Mouse (Mus musculus): ENCODE results near the gene Jup. TPM values are rescaled to one million over a fixed set of nuclear protein-coding genes. Genes with fewer than 3 reads are reported as not detected.

Jup gene
- polyA plus RNA-seq, 1 experiment from 2014 or later: 81.0 TPM

DNA sequence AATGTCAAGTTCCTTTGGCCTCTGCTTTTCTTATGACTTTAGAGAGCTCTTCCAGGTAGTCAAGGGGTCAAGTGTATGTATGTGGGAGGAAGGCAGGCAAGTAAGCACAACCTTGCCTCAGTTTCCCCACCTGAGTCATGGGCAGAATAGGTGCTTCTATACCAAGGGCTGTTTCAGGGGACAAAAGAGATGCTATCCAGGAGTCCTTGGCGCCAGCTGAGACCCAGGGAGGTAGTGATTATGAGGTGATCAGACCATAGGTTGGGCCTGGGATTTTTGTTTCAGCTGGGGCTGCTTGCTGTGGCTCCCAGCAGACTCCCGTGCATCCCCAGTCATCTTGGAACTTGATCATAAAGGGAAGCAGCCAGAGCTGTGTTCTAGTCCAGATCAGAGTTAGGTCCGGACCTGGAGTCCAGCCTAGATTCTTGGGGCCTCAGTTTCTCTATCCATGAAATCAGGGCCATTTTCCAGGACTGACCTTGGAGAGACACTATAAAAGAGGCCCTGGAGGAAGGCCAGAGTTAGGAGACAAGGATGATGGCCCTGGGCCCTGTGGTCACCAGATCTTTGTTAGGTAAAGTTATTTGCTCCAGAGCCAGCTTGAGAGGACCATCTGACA, 7.0 kb upstream of the Jup start:
- ATAC-seq (ENCODE audit: low FRiP score, low read depth): no peak
- Histone ChIP-seq H3K4me1 (0 out of 2 replicates have a peak, but pooled peaks cover 6% of the 10 kb centered on the region), H3K27me3 (replicated peaks) (no peaks in the 10 kb centered on the region), H3K36me3 (no peaks in the 10 kb centered on the region), H3K27ac (no peak overlapping the region), H3K4me2 (replicated peaks) (no peak overlapping the region), H3K9me3 (no peaks in the 10 kb centered on the region), H3K4me3 (no peak overlapping the region), H3K9ac (no peak overlapping the region)
- WGBS: 90% methylated on average over 3 of the region's 3 CpGs

DNA sequence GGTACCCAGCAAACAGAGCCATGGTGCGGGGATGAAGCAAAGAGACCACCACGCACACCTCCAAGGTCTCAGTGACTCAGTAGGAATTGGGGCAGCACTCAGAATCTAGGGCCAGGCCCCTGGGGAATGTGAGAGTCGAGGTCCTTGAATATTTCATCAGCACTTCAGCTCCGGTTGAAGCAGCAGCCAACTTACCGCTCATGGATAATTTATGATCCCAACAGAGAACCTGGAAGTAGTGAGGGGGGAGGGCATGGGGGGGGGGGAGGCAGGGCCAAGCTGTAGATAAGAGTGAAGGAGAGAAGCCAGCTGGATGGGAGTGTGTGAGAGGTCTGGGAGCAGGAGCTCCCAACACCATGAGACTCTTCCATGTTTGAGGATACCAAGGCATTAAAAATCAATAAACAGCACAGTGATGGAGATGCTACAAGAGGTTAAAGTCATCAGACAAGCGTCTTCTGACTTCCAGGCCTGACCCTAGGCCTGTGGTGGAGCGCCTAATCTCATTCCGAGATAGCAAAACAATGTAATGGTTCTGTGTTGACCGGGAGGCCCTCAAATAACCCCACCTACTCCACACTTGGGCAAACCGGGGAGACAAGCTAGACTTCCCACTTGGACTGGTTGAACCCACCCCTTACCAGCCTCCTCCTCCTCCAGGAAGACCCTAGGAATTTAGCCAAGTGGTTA, 6.0 kb upstream of the Jup start:
- Histone ChIP-seq H3K4me1 (0 out of 2 replicates have a peak, but pooled peaks cover 6% of the 10 kb centered on the region), H3K27me3 (replicated peaks) (no peaks in the 10 kb centered on the region), H3K27ac (no peak overlapping the region), H3K9me3 (no peaks in the 10 kb centered on the region), H3K9ac (no peak overlapping the region), H3K4me3 (no peak overlapping the region), H3K36me3 (no peaks in the 10 kb centered on the region), H3K4me2 (replicated peaks) (no peak overlapping the region)
- WGBS: 74% methylated on average over 10 of the region's 10 CpGs
- no peak for ATAC-seq (ENCODE audit: low FRiP score, low read depth)

DNA sequence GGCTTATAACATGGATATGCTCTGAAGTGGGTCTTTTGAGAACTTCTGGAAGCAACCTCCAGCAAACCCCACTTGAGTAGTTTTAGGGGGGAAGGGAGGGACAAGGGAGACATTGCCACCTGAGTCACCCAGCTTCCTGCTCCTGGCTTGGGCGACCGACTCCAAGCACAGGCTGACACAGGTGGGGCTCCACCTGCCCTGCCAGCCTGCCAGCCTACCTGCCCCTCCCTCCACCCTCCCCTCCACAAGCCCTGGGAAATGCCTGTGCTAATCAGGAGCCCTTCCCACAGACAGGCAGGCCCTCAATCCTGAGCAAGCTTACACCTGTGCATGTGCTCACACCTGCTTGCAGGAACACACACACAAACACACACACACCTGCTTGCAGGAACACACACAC, 5.1 kb upstream of the Jup start:
- Histone ChIP-seq H3K27ac (no peak overlapping the region), H3K4me1 (0 out of 2 replicates have a peak, but pooled peaks cover 6% of the 10 kb centered on the region)
- ATAC-seq (ENCODE audit: low FRiP score, low read depth): no peak

DNA sequence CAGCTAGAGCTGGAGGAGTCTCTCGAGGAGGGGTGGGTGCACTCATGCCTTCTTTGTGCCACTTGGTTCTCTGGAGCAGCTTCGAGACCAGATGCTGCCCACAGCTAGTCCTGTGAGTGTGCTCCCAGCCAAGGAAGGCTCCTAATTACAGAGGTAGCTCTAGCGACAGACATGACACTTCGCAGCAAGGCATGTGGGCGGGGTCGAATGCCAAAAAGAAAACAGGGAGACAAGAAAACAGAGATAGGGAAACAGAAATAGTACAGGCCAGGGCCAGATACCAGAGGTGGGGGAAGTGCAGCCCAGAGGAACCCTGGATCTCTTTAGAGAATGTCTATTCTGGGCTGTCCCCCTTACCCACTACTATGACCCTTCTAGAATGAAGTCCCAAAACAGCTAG, 4.7 kb upstream of the Jup start:
- H3K4me2 ChIP-seq (replicated peaks): no peak overlapping the region
- H3K27ac ChIP-seq: no peak overlapping the region
- H3K27me3 ChIP-seq (replicated peaks): no peaks in the 10 kb centered on the region
- no peaks in the 10 kb centered on the region for H3K9me3 ChIP-seq
- no peak overlapping the region for H3K4me3 ChIP-seq
- H3K9ac ChIP-seq: no peak overlapping the region
- no peaks in the 10 kb centered on the region for H3K36me3 ChIP-seq
- 47% methylated on average over 6 of the region's 6 CpGs for WGBS
- peaks cover 6% of the 10 kb centered on the region; the same call in 1 of the 2 replicates for H3K4me1 ChIP-seq
- no peak for ATAC-seq (ENCODE audit: low FRiP score, low read depth)

More for the DNA sequence above, 5.1 kb upstream of the Jup start:
- no peak overlapping the region for H3K4me2 ChIP-seq (replicated peaks)
- no peaks in the 10 kb centered on the region for H3K27me3 ChIP-seq (replicated peaks)
- H3K9ac ChIP-seq: no peak overlapping the region
- no peaks in the 10 kb centered on the region for H3K36me3 ChIP-seq
- no peak overlapping the region for H3K4me3 ChIP-seq
- no peaks in the 10 kb centered on the region for H3K9me3 ChIP-seq
- 65% methylated on average over 2 of the region's 2 CpGs for WGBS

DNA sequence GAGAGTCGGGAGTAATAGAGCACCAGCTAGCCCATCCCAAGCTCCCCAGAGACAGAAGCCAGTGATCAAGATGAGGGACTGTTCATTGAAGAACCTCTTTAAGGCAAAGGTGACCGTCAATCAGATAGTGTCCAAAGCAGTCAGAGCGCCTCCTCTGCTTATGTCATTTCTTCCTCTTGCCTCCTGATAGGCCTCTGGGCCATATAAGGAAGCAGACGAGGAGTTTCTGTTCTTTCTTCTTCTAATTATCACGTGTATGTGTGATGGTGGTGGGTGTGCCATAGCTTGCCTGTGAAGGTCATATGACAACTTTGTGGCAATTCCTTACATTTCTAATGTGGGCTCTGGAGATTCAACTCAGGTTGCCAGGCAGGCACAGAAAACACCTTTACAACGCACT, 3.3 kb upstream of the Jup start:
- Histone ChIP-seq H3K4me1 (peaks cover 20% of the 10 kb centered on the region), H3K27me3 (replicated peaks) (peaks cover 13% of the 10 kb centered on the region), H3K4me3 (no peak overlapping the region), H3K4me2 (replicated peaks) (no peak overlapping the region), H3K36me3 (no peaks in the 10 kb centered on the region), H3K27ac (no peak overlapping the region), H3K9ac (no peak overlapping the region), H3K9me3 (no peaks in the 10 kb centered on the region)
- ATAC-seq (ENCODE audit: low FRiP score, low read depth): no peak
- 83% methylated on average over 6 of the region's 6 CpGs for WGBS

DNA sequence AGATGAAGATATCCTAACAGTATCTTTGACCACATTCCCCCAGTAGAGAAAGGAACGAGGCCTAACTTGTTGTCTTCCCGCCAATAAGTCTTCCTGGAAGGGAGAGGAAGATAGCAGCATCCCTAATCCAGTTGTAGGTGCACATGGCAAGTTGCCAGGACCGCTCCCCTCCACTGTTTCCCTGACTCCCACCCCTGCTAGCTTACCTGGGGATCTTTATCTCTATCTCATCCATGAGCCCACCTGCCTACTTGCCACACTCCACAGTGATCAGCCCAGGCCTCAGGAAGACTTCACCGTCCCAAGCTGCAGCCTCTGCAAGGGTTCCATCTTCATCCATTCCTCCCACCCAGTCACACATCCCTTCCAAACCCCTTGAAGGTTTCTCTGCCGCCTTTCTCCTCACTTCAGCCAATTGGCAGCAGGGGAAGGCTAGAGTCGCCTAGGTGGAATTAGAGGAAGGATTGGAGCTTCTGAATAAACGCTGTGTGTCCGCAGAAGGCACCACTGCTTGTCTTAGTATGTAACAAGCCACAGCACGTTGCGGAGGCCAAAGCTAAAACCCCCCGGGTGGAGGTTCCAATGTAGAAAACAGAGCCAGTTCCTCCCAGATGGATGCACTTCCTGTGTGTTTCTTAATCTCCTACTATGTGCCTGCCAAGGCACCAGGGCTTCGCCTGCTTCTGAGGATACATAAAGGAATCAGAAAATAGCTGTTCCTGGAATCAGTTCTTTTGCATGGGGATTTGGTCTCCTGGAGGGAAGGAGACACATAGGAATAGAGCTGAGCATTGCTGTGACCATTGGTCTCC, 2.4 kb upstream of the Jup start:
- ATAC-seq (ENCODE audit: low FRiP score, low read depth): no peak
- 83% methylated on average over 12 of the region's 12 CpGs for WGBS
- H3K9me3 ChIP-seq: no peaks in the 10 kb centered on the region
- H3K4me1 ChIP-seq: peaks cover 27% of the 10 kb centered on the region
- no peak overlapping the region for H3K4me3 ChIP-seq
- no peaks in the 10 kb centered on the region for H3K36me3 ChIP-seq
- no peak overlapping the region for H3K9ac ChIP-seq
- H3K4me2 ChIP-seq (replicated peaks): no peak overlapping the region
- no peak overlapping the region for H3K27ac ChIP-seq
- peaks cover 22% of the 10 kb centered on the region for H3K27me3 ChIP-seq (replicated peaks)

DNA sequence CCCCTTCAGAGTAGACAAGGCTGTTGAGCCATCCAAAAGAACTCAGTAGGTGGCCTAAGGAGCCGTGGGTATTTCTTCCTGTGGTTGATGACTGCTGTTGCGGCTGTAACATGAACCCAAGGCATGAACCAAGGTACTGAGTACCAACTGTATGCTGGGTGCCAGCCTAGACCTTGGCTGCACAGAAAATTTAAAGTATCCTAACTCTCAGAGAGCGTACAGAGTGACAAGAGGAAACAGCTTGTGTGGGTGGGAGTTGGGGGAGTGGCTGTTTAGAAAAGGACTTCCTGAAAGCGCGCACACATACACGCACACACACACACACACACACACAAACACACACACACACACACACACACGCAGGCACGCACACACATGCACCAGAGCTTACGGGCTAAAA, 1.8 kb upstream of the Jup start:
- ATAC-seq (ENCODE audit: low FRiP score, low read depth): no peak
- Histone ChIP-seq H3K4me2 (replicated peaks) (no peak overlapping the region), H3K9ac (no peak overlapping the region), H3K36me3 (no peaks in the 10 kb centered on the region), H3K4me1 (peaks cover 27% of the 10 kb centered on the region), H3K27ac (no peak overlapping the region), H3K9me3 (no peaks in the 10 kb centered on the region), H3K4me3 (no peak overlapping the region), H3K27me3 (replicated peaks) (peaks cover 25% of the 10 kb centered on the region)
- 79% methylated on average over 9 of the region's 9 CpGs for WGBS

DNA sequence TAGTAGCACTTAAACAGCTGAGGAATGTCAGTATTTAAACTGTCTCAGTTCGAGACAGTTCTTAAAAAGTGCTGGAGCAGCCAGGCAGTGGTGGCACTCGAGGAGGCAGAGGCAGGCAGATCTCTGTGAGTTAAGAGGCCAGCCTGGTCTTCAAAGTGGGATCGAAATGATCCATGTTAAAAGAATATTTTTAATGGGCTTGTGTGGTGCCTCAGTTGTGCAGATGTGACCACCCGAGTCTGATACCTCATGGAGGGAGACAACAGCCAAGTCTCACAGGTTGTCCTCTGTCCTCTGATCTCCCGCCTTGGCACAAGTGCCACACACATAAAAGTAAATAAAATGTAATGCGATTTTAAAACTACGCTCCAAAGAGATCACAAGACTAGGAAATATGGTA, 954 bp upstream of the Jup start:
- H3K4me2 ChIP-seq (replicated peaks): no peak overlapping the region

DNA sequence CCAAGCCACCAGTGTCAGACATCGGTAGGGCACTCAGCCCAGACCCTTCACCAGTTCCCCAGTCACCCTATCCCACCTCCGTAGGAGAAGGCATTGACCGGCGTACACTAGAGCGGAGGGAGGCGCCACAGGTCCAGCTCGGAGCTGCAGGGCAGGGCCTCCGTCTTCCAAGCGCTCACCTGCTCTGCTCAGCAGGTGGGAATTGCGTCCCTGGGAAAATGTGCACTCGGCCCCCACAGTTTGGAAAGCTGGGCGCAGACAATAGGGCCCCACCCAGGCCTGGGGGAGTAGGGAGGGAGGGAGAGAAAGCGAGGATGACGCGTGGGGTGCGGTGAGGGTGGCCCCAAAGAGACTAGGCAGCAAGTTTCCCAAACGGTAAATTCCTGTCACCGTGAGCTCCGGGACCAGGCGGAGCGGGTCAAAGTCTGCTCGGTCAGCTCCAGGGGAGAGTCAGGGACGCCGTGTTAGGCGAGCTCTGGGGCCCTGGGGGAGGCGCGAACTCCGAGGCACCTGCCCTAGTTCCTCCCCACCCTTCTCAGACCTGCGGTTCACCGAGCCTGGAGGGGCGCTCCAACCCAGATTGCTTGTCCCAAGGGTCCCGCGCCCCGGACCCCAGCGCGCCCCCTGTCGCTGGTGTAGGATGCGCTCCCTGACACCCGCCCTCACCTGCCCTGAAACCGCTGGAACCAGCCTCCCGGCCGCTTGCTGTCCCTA, 520 bp downstream of the Jup start:
- no peak for ATAC-seq (ENCODE audit: low FRiP score, low read depth)

More for the DNA sequence above, 954 bp upstream of the Jup start:
- H3K27ac ChIP-seq: no peak overlapping the region
- H3K4me3 ChIP-seq: no peak overlapping the region
- H3K36me3 ChIP-seq: no peaks in the 10 kb centered on the region
- no peak overlapping the region for H3K9ac ChIP-seq
- H3K4me1 ChIP-seq: peaks cover 26% of the 10 kb centered on the region
- no peaks in the 10 kb centered on the region for H3K9me3 ChIP-seq
- H3K27me3 ChIP-seq (replicated peaks): peaks cover 25% of the 10 kb centered on the region
- ATAC-seq (ENCODE audit: low FRiP score, low read depth): no peak
- WGBS: 94% methylated on average over 7 of the region's 7 CpGs

DNA sequence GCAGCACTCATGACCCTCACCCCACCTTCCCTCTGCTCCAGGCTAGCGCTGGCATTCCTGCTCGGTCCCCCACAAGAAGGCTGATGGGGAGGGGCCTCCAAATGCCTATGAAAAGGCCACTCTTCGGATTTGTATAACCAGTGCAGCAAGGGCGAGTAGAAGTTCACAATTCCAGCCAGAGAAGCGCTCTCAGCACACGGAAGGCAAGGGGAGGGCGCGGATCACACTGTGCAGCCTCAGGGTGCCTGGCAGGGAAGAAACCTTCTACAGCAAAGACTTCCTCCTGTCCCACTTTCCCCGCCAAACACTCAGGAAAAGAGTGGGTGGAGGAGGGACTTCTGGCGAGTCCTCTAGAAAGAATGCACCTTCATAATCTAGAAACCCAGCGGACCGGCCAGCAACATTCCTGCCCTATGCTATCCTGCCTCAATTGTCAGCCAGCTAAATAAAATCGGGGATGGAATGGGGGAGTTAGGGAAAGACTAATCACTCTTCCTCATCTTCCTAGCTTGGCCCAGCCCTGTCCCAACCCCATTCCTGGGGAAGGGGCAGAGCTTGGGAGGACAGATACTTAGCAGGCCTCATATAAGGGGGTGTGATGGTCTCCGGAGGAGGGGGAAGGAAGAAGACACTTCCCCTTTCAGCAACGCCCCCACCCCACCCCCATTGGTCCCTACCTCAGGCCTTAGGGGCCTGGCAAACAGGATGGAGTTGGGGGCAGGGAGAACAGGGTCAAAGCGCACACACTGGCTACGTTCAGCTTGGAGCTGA, 1.5 kb downstream of the Jup start:
- no peak for ATAC-seq (ENCODE audit: low FRiP score, low read depth)
- H3K36me3 ChIP-seq: no peaks in the 10 kb centered on the region
- peaks cover 25% of the 10 kb centered on the region for H3K27me3 ChIP-seq (replicated peaks)
- peaks cover 27% of the 10 kb centered on the region for H3K4me1 ChIP-seq
- no peak overlapping the region for H3K27ac ChIP-seq
- H3K9me3 ChIP-seq: no peaks in the 10 kb centered on the region
- H3K4me2 ChIP-seq (replicated peaks): peak overlapping the region; percentile 67
- H3K9ac ChIP-seq: no peak overlapping the region
- H3K4me3 ChIP-seq: peak overlapping the region; percentile 60
- 37% methylated on average over 17 of the region's 17 CpGs for WGBS

More for the DNA sequence above, 520 bp downstream of the Jup start:
- WGBS: 3% methylated on average over 42 of the region's 42 CpGs
- Histone ChIP-seq H3K9ac (peak overlapping the region; percentile 78), H3K4me3 (peak overlapping the region; percentile 60), H3K9me3 (no peaks in the 10 kb centered on the region), H3K4me2 (replicated peaks) (peak overlapping the region; percentile 67), H3K36me3 (no peaks in the 10 kb centered on the region), H3K27me3 (replicated peaks) (peaks cover 25% of the 10 kb centered on the region), H3K27ac (no peak overlapping the region), H3K4me1 (peaks cover 24% of the 10 kb centered on the region)

DNA sequence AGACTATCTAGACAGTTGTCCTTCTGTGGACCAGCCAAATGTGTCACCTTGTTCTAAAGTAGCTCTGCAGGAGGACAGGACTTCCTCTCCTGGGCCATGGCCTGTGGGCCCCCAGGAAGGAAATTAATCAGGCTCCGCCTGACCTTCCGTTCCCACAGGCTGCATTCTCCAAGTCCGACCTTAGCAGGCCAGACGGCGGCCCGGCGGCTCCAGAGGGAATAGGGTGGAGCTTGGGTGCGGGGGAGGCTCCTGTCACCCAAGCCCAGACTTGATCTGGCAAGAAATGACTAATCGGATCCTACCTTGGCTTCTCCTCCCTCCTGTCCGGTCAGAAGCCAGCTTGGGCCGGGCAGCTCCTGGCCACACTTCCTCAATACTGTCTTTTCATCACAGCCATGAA, 2.4 kb downstream of the Jup start:
- H3K9me3 ChIP-seq: no peaks in the 10 kb centered on the region
- peaks cover 25% of the 10 kb centered on the region for H3K27me3 ChIP-seq (replicated peaks)
- no peak overlapping the region for H3K27ac ChIP-seq
- ATAC-seq (ENCODE audit: low FRiP score, low read depth): no peak
- H3K36me3 ChIP-seq: no peaks in the 10 kb centered on the region
- peak overlapping the region; percentile 60; the same call in 1 of the 2 replicates for H3K4me3 ChIP-seq
- H3K9ac ChIP-seq: no peak overlapping the region
- 40% methylated on average over 11 of the region's 11 CpGs for WGBS
- H3K4me2 ChIP-seq (replicated peaks): peak overlapping the region; percentile 67
- H3K4me1 ChIP-seq: peaks cover 31% of the 10 kb centered on the region
